Mouse (Mus musculus): ENCODE measurements at regions not wholly inside any gene's neighbourhood (a gene's known extent, or its start where the extent isn't known, plus 50 kb on each side); places are given as distances from the start of the nearest gene placed in this dataset.

- TF ChIP-seq CTCF (IDR thresholded peaks at IDR 0.05; ENCODE audit: low read depth) (no peak), EP300 (IDR thresholded peaks at IDR 0.05; ENCODE audit: low read depth) (no peak)
Measured at GRCm38 (mm10) chr3:16107492-16107891, 101.3 kb upstream of the Gm5150 start.

Measured in liver, postnatal 0 days (tissue).